Mouse (Mus musculus) neural tube, embryonic 14.5 days (tissue): ENCODE data around the gene Mfng. TPM values are rescaled to one million over a fixed set of nuclear protein-coding genes. Genes with fewer than 3 reads are reported as not detected.
A peak's percentile ranks its signal among the peaks of the same experiment; 100 is the strongest.

Experiments
- ATAC-seq: fragments of 200-750 bp; cut with Nextera tagmentation; 2 replicates; pipeline ENCODE4 v1.8.0; 2017; ENCODE audit warnings: low read depth, mild to moderate bottlenecking, moderate TSS enrichment, moderate library complexity
- H3K27ac ChIP-seq: fragments of 300-500 bp; sonication (generic); 2 replicates; pipeline ENCODE4 v1.5.1; 2014; ENCODE audit warnings: low read depth, mild to moderate bottlenecking, control low read depth, low read length, moderate library complexity, mixed read lengths
- H3K27me3 ChIP-seq: fragments of 300-500 bp; sonication (generic); 2 replicates; pipeline ENCODE4 v1.6.1; 2014; ENCODE audit warnings: low read length; ENCODE audit not compliant: control insufficient read depth, insufficient read depth
- H3K36me3 ChIP-seq: fragments of 300-500 bp; sonication (generic); 2 replicates; pipeline ENCODE4 v1.6.1; 2014; ENCODE audit warnings: low read length, mixed read lengths; ENCODE audit not compliant: control insufficient read depth, insufficient read depth
- H3K4me1 ChIP-seq: fragments of 300-500 bp; sonication (generic); 2 replicates; pipeline ENCODE4 v1.6.1; 2014; ENCODE audit warnings: low read length; ENCODE audit not compliant: control insufficient read depth, insufficient read depth
- H3K4me2 ChIP-seq: fragments of 300-500 bp; sonication (generic); 2 replicates; pipeline ENCODE4 v1.6.1; 2014; ENCODE audit warnings: mild to moderate bottlenecking, low read depth, low read length, control low read depth
- H3K4me3 ChIP-seq: fragments of 300-500 bp; sonication (generic); 2 replicates; pipeline ENCODE4 v1.5.1; 2014; ENCODE audit warnings: low read depth, low read length, control low read depth, mixed read lengths
- H3K9ac ChIP-seq: fragments of 300-500 bp; sonication (generic); replicated peaks from 2 replicates; pipeline ENCODE4 v1.6.1; 2014; ENCODE audit warnings: low read depth, mild to moderate bottlenecking, control low read depth, low read length, mixed read lengths
- H3K9me3 ChIP-seq: fragments of 300-500 bp; sonication (generic); 2 replicates; pipeline ENCODE4 v1.6.1; 2016; ENCODE audit warnings: low read length; ENCODE audit not compliant: control insufficient read depth
- WGBS: fragments of 180-500 bp; shearing (Covaris S2); extraction: QIAGEN DNeasy Blood & Tissue Kit; methylation state at CpG from one replicate; pipeline ENCODE4 v1.1.7; 2014; 5-methylcytosine and 5-hydroxymethylcytosine counted together
- polyA plus RNA-seq: library from polyadenylated mRNA; unstranded; fragments of >200 nt; fragmentation: Nextera tagmentation; extraction: Ambion mirVana; gene quantifications from 2 replicates; pipeline ENCODE4 v1.2.1, GENCODE M21; 2014

Mfng gene
- polyA plus RNA-seq, 1 experiment from 2014 or later, result 6.9 TPM

- H3K9me3 ChIP-seq, result no peaks in the 10 kb centered on the region
- WGBS, result 50% methylated on average over 18 of the region's 19 CpGs
- peaks cover 19% of the 10 kb centered on the region for H3K4me1 ChIP-seq
- H3K4me3 ChIP-seq, result peak overlapping the region; percentile 10; the same call in 1 of the 2 replicates
- no peaks in the 10 kb centered on the region for H3K27me3 ChIP-seq
- H3K36me3 ChIP-seq, result no peaks in the 10 kb centered on the region
- peak overlapping the region; percentile 32 for H3K9ac ChIP-seq
- H3K4me2 ChIP-seq, result peak overlapping the region; percentile 35
- H3K27ac ChIP-seq, result peak overlapping the region; percentile 53
- no peak for ATAC-seq
Observed at GRCm38 (mm10) chr15:78771531-78772367, 1.5 kb downstream of the Mfng start.

GRCm38 (mm10) chr15:78770983-78771355 is 2.3 kb downstream of the Mfng start:
- WGBS, result 5% methylated on average over 5 of the region's 5 CpGs
- no peaks in the 10 kb centered on the region for H3K27me3 ChIP-seq
- H3K4me2 ChIP-seq, result peak overlapping the region; percentile 35
- no peaks in the 10 kb centered on the region for H3K9me3 ChIP-seq
- peak; percentile 32; the same call in 1 of the 2 replicates for ATAC-seq
- H3K36me3 ChIP-seq, result no peaks in the 10 kb centered on the region
- H3K27ac ChIP-seq, result peak overlapping the region; percentile 73
- H3K9ac ChIP-seq, result no peak overlapping the region; the same call in 1 of the 2 replicates
- H3K4me1 ChIP-seq, result peaks cover 19% of the 10 kb centered on the region
- no peak overlapping the region; the same call in 1 of the 2 replicates for H3K4me3 ChIP-seq

- Histone ChIP-seq H3K4me3 (0 out of 2 replicates have a peak overlapping the region, but pooled peaks have one; percentile 9), H3K9ac (no peak overlapping the region), H3K27me3 (no peaks in the 10 kb centered on the region), H3K27ac (peak overlapping the region; percentile 73), H3K4me1 (peaks cover 19% of the 10 kb centered on the region), H3K4me2 (peak overlapping the region; percentile 22; the same call in 1 of the 2 replicates), H3K36me3 (no peaks in the 10 kb centered on the region), H3K9me3 (no peaks in the 10 kb centered on the region)
- no peak for ATAC-seq
- 23% methylated on average over 9 of the region's 9 CpGs for WGBS
Observed at GRCm38 (mm10) chr15:78770234-78770982, 2.9 kb downstream of the Mfng start.

- Histone ChIP-seq H3K4me2 (no peak overlapping the region), H3K9me3 (no peaks in the 10 kb centered on the region), H3K9ac (no peak overlapping the region), H3K4me3 (no peak overlapping the region), H3K27ac (no peak overlapping the region), H3K4me1 (peaks cover 19% of the 10 kb centered on the region), H3K36me3 (no peaks in the 10 kb centered on the region), H3K27me3 (no peaks in the 10 kb centered on the region)
- no peak for ATAC-seq
- WGBS, result 86% methylated on average over 4 of the region's 4 CpGs
Observed at GRCm38 (mm10) chr15:78769064-78769463, 4.2 kb downstream of the Mfng start.

GRCm38 (mm10) chr15:78763704-78764103 is 9.6 kb downstream of the Mfng start:
- Histone ChIP-seq H3K4me3 (no peak overlapping the region), H3K9ac (no peak overlapping the region), H3K27ac (no peak overlapping the region), H3K9me3 (no peaks in the 10 kb centered on the region), H3K36me3 (no peaks in the 10 kb centered on the region), H3K27me3 (no peaks in the 10 kb centered on the region), H3K4me1 (peaks cover 5% of the 10 kb centered on the region; the same call in 1 of the 2 replicates), H3K4me2 (no peak overlapping the region)
- no peak for ATAC-seq
- WGBS, result 80% methylated on average over 5 of the region's 5 CpGs

GRCm38 (mm10) chr15:78763210-78763609 is 10.1 kb downstream of the Mfng start:
- Histone ChIP-seq H3K9ac (no peak overlapping the region), H3K27ac (0 out of 2 replicates have a peak overlapping the region, but pooled peaks have one; percentile 39), H3K4me3 (no peak overlapping the region), H3K4me2 (no peak overlapping the region), H3K9me3 (no peaks in the 10 kb centered on the region), H3K27me3 (no peaks in the 10 kb centered on the region), H3K4me1 (peaks cover 5% of the 10 kb centered on the region; the same call in 1 of the 2 replicates), H3K36me3 (no peaks in the 10 kb centered on the region)
- no peak for ATAC-seq
- WGBS, result 17% methylated on average over 9 of the region's 10 CpGs

GRCm38 (mm10) chr15:78761112-78761511 is 12.2 kb downstream of the Mfng start:
- H3K27me3 ChIP-seq, result no peaks in the 10 kb centered on the region
- no peak overlapping the region for H3K27ac ChIP-seq
- H3K4me3 ChIP-seq, result no peak overlapping the region
- H3K9ac ChIP-seq, result no peak overlapping the region
- no peaks in the 10 kb centered on the region for H3K36me3 ChIP-seq
- WGBS, result 81% methylated on average over 13 of the region's 13 CpGs
- no peaks in the 10 kb centered on the region for H3K9me3 ChIP-seq
- H3K4me2 ChIP-seq, result no peak overlapping the region
- peaks cover 3% of the 10 kb centered on the region; the same call in 1 of the 2 replicates for H3K4me1 ChIP-seq
- ATAC-seq, result no peak

- no peak overlapping the region for H3K9ac ChIP-seq
- ATAC-seq, result no peak
- no peaks in the 10 kb centered on the region for H3K9me3 ChIP-seq
- H3K36me3 ChIP-seq, result no peaks in the 10 kb centered on the region
- 91% methylated on average over 6 of the region's 6 CpGs for WGBS
- no peak overlapping the region for H3K27ac ChIP-seq
- no peak overlapping the region for H3K4me2 ChIP-seq
- H3K27me3 ChIP-seq, result no peaks in the 10 kb centered on the region
- no peak overlapping the region for H3K4me3 ChIP-seq
- no peaks in the 10 kb centered on the region for H3K4me1 ChIP-seq
Observed at GRCm38 (mm10) chr15:78758132-78758531, 15.1 kb downstream of the Mfng start.
